Mouse (Mus musculus) limb, embryonic 11.5 days (tissue): ENCODE data around the gene Gm4181. TPM values are rescaled to one million over a fixed set of nuclear protein-coding genes. Genes with fewer than 3 reads are reported as not detected.
"Not testable (repeated sequence)": the region's sequence is repeated elsewhere in the genome, so short reads cannot be mapped to it uniquely, and the experiment has no call there.

Experiments used
- ATAC-seq: fragments of 200-750 bp; cut with Nextera tagmentation; 2 replicates; pipeline ENCODE4 v1.8.0; 2017; ENCODE audit warnings: low read depth; ENCODE audit not compliant: insufficient number of reproducible peaks, low FRiP score, low TSS enrichment
- DNase-seq: peaks from one replicate; pipeline ENCODE4 v3.0.0-alpha.2; 2015; ENCODE audit warnings: low spot score
- H3K27ac ChIP-seq: fragments of 300-500 bp; sonication (generic); replicated peaks from 2 replicates; pipeline ENCODE4 v1.5.1; 2014; ENCODE audit warnings: low read depth, mild to moderate bottlenecking, low read length
- H3K27me3 ChIP-seq: fragments of 300-500 bp; sonication (generic); 2 replicates; pipeline ENCODE4 v1.6.1; 2014; ENCODE audit warnings: mild to moderate bottlenecking, low read length, mixed read lengths; ENCODE audit not compliant: control insufficient read depth, insufficient read depth
- H3K36me3 ChIP-seq: fragments of 300-500 bp; sonication (generic); 2 replicates; pipeline ENCODE4 v1.6.1; 2014; ENCODE audit warnings: mild to moderate bottlenecking, low read length, moderate library complexity, mixed read lengths; ENCODE audit not compliant: control insufficient read depth, insufficient read depth
- H3K4me1 ChIP-seq: fragments of 300-500 bp; sonication (generic); 2 replicates; pipeline ENCODE4 v1.6.1; 2014; ENCODE audit warnings: low read length, mixed read lengths; ENCODE audit not compliant: control insufficient read depth, insufficient read depth
- H3K4me2 ChIP-seq: fragments of 300-500 bp; sonication (generic); 2 replicates; pipeline ENCODE4 v1.6.1; 2014; ENCODE audit warnings: low read depth, mild to moderate bottlenecking, moderate library complexity; ENCODE audit not compliant: severe bottlenecking
- H3K4me3 ChIP-seq: fragments of 300-500 bp; sonication (generic); 2 replicates; pipeline ENCODE4 v1.5.1; 2014; ENCODE audit warnings: low read depth, low read length
- H3K9ac ChIP-seq: fragments of 300-500 bp; sonication (generic); 2 replicates; pipeline ENCODE4 v1.6.1; 2014; ENCODE audit warnings: mild to moderate bottlenecking, low read length
- H3K9me3 ChIP-seq: fragments of 300-500 bp; sonication (generic); 2 replicates; pipeline ENCODE4 v1.6.1; 2016; ENCODE audit warnings: low read length; ENCODE audit not compliant: control insufficient read depth
- WGBS: fragments of 180-500 bp; shearing (Covaris S2); extraction: QIAGEN DNeasy Blood & Tissue Kit; methylation state at CpG from one replicate; pipeline ENCODE4 v1.1.7; 2014; 5-methylcytosine and 5-hydroxymethylcytosine counted together
- polyA plus RNA-seq: library from polyadenylated mRNA; unstranded; fragments of >200 nt; fragmentation: Nextera tagmentation; extraction: Ambion mirVana; gene quantifications from 2 replicates; pipeline ENCODE4 v1.2.1, GENCODE M21; 2014

Gene Gm4181
- polyA plus RNA-seq: not detected in 2 replicates

- not testable (repeated sequence) for ATAC-seq
These were observed at the start of gene Gm4181 for GRCm38 (mm10) chr14:51635566-51635965. TSS of gene Gm4181 (minus strand) at chr14:51635666.

DNA sequence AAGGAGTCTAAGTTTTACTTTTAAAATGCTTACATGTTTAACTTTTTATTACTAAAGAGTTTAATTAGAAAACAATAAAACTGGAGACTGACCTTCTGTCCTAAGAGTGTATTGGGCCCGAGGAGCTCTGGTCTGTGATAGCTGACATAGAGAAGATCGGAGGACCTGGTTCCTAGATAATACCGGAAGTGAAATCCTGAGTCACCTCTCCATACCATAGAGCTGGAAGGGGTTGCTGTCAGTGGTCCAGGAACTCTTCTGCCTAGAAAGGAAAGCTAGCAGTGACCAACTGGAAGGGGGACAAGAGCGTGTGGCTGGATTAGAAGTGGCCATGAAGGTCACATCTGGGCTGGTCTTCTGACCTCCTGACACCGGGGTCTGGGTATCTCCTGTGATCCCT lies 41.8 kb upstream of the Gm4181 start:
- no peak overlapping the region for H3K9ac ChIP-seq
- no peak overlapping the region for H3K27ac ChIP-seq
- 91% methylated on average over 5 of the region's 5 CpGs for WGBS
- ATAC-seq: no peak
- H3K4me2 ChIP-seq: no peak overlapping the region
- no peaks in the 10 kb centered on the region for H3K9me3 ChIP-seq
- H3K4me1 ChIP-seq: no peaks in the 10 kb centered on the region
- H3K4me3 ChIP-seq: no peak overlapping the region
- no peaks in the 10 kb centered on the region for H3K27me3 ChIP-seq
- H3K36me3 ChIP-seq: no peaks in the 10 kb centered on the region
- DNase-seq: no peak

More at GRCm38 (mm10) chr14:51635566-51635965, at the start of gene Gm4181:
- 64% methylated on average over 1 of the region's 1 CpGs for WGBS
- not testable (repeated sequence) for H3K9ac ChIP-seq, H3K36me3 ChIP-seq, DNase-seq, H3K4me2 ChIP-seq, H3K4me3 ChIP-seq, H3K4me1 ChIP-seq, H3K27ac ChIP-seq, H3K27me3 ChIP-seq, H3K9me3 ChIP-seq

DNA sequence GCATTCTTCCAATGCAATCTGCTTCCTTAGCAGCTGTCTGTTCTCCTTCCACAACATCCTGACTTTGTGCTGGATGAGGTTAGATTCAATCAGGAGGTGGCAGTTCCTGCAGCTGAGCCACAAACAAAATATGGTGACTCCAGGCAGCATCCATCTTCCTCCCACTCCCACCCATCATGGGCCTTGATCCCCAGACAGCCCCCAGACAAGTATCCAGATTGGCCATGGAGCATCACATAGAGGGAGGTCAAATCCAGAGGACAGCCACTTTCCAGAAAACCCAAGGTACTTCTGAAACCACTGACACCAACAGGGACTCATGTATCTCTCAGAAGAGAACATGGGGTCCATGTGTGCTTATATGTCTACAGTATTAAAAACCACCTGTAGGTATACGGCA lies 3.0 kb downstream of the Gm4181 start:
- not testable (repeated sequence) for H3K4me3 ChIP-seq, H3K27ac ChIP-seq, DNase-seq, H3K36me3 ChIP-seq, H3K4me1 ChIP-seq, ATAC-seq, H3K27me3 ChIP-seq, H3K9ac ChIP-seq, H3K4me2 ChIP-seq, H3K9me3 ChIP-seq
- WGBS: 81% methylated on average over 1 of the region's 1 CpGs

GRCm38 (mm10) chr14:51611210-51611609 lies 24.3 kb downstream of the Gm4181 start, which contains the start of gene Gm17078:
TSS of gene Gm17078 (minus strand) at chr14:51611310.
- H3K4me3 ChIP-seq: no peak within 1 kb of the TSS
- no peaks in the 10 kb centered on the region for H3K9me3 ChIP-seq
- H3K4me2 ChIP-seq: no peak within 1 kb of the TSS
- no peak within 1 kb of the TSS for H3K27ac ChIP-seq
- DNase-seq: no peak
- no peaks in the 10 kb centered on the region for H3K27me3 ChIP-seq
- no peaks in the 10 kb centered on the region for H3K4me1 ChIP-seq
- no peaks in the 10 kb centered on the region for H3K36me3 ChIP-seq
- WGBS: 91% methylated on average over 1 of the region's 1 CpGs
- ATAC-seq: no peak
- H3K9ac ChIP-seq: no peak within 1 kb of the TSS

DNA sequence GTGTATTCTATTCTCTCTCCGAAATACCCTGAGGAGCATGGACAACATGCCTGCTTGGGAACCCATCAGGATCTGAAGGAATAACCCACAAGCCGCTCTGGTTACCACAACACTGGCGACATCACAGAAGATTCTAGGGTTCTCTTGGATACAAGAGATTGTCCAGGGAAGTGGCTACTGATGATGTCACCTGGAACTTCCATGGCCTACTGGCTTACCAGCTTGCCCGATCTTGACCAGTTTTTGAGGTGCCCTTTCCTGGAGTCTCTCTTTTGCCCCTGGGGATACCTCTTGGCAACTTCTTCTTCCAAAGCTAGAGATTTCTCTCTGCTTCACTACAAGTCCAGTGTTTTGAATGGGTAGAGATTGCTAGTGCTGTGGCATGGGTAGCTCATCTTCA lies 43.4 kb downstream of the Gm4181 start, which contains the start of gene Gm17174:
Gm17174 (minus strand) TSS at position 101 of the 400 bp plus-strand sequence.
- not testable (repeated sequence) for H3K4me3 ChIP-seq, H3K9ac ChIP-seq, H3K27ac ChIP-seq, DNase-seq, ATAC-seq, H3K4me1 ChIP-seq, H3K4me2 ChIP-seq, H3K27me3 ChIP-seq, H3K36me3 ChIP-seq, H3K9me3 ChIP-seq
- 93% methylated on average over 4 of the region's 4 CpGs for WGBS

Other genes with a start within 250 kb of the Gm4181 start
- not detected in 2 replicates for gene Vmn2r88, start 224.8 kb downstream of the Gm4181 start, polyA plus RNA-seq
- not detected in 2 replicates for gene Vmn2r89, start 183.8 kb downstream of the Gm4181 start, polyA plus RNA-seq
- gene Gm5622, start 82.9 kb downstream of the Gm4181 start, polyA plus RNA-seq: not detected in 2 replicates
- gene Gm17175, start 61.6 kb downstream of the Gm4181 start, polyA plus RNA-seq: not detected in 2 replicates
- not detected in 2 replicates for gene Gm17174, start 43.5 kb downstream of the Gm4181 start, polyA plus RNA-seq
- gene Gm17078, start 24.4 kb downstream of the Gm4181 start, polyA plus RNA-seq: not detected in 2 replicates
- not detected in 2 replicates for gene Gm17079, start 59.8 kb upstream of the Gm4181 start, polyA plus RNA-seq
- not detected in 2 replicates for gene Gm5800, start 81.5 kb upstream of the Gm4181 start, polyA plus RNA-seq
- not detected in 2 replicates for gene Ang4, start 137.9 kb upstream of the Gm4181 start, polyA plus RNA-seq
- gene AY358078, start 164.4 kb upstream of the Gm4181 start, polyA plus RNA-seq: not detected in 2 replicates
- gene Ear6, start 218.0 kb upstream of the Gm4181 start, polyA plus RNA-seq: not detected in 2 replicates
- gene Mettl17, start 249.2 kb upstream of the Gm4181 start, polyA plus RNA-seq: 41.9 and 46.2 TPM in 2 replicates